Mouse (Mus musculus): ENCODE results near the gene Strn. TPM values are rescaled to one million over a fixed set of nuclear protein-coding genes. Genes with fewer than 3 reads are reported as not detected.

Gene Strn
- polyA plus RNA-seq, 1 experiment from 2014 or later, result 7.9 TPM

- Histone ChIP-seq H3K9ac (ENCODE audit: low read depth, low read length) (no peak overlapping the region), H3K9me3 (ENCODE audit: control insufficient read depth, low read length) (no peaks in the 10 kb centered on the region), H3K27ac (ENCODE audit: low read depth, low read length) (no peak overlapping the region), H3K4me3 (ENCODE audit: low read depth, low read length) (no peak overlapping the region), H3K27me3 (ENCODE audit: control insufficient read depth, insufficient read depth, low read length) (no peaks in the 10 kb centered on the region), H3K4me2 (replicated peaks; ENCODE audit: low read depth, low read length) (no peak overlapping the region), H3K36me3 (ENCODE audit: control insufficient read depth, insufficient read depth, low read length) (no peaks in the 10 kb centered on the region), H3K4me1 (replicated peaks; ENCODE audit: control insufficient read depth, insufficient read depth, low read length) (no peaks in the 10 kb centered on the region)
- ATAC-seq (ENCODE audit: low FRiP score) (no peak), DNase-seq (ENCODE audit: low spot score) (peak; percentile 79)
- 72% methylated on average over 6 of the region's 6 CpGs for WGBS
Measured at GRCm38 (mm10) chr17:78604431-78604830, 132.6 kb downstream of the Strn start.

GRCm38 (mm10) chr17:78603872-78604271 lies 133.1 kb downstream of the Strn start:
- H3K9ac ChIP-seq (ENCODE audit: low read depth, low read length), result no peak overlapping the region
- H3K4me2 ChIP-seq (replicated peaks; ENCODE audit: low read depth, low read length), result no peak overlapping the region
- no peaks in the 10 kb centered on the region for H3K4me1 ChIP-seq (replicated peaks; ENCODE audit: control insufficient read depth, insufficient read depth, low read length)
- no peak overlapping the region for H3K27ac ChIP-seq (ENCODE audit: low read depth, low read length)
- 0 out of 2 replicates have a peak, but pooled peaks have one; percentile 39 for ATAC-seq (ENCODE audit: low FRiP score)
- H3K27me3 ChIP-seq (ENCODE audit: control insufficient read depth, insufficient read depth, low read length), result no peaks in the 10 kb centered on the region
- no peak overlapping the region for H3K4me3 ChIP-seq (ENCODE audit: low read depth, low read length)
- WGBS, result 48% methylated on average over 8 of the region's 8 CpGs
- no peaks in the 10 kb centered on the region for H3K36me3 ChIP-seq (ENCODE audit: control insufficient read depth, insufficient read depth, low read length)
- peak; percentile 88 for DNase-seq (ENCODE audit: low spot score)
- H3K9me3 ChIP-seq (ENCODE audit: control insufficient read depth, low read length), result no peaks in the 10 kb centered on the region

- no peaks in the 10 kb centered on the region for H3K36me3 ChIP-seq (ENCODE audit: control insufficient read depth, insufficient read depth, low read length)
- no peak overlapping the region for H3K4me2 ChIP-seq (replicated peaks; ENCODE audit: low read depth, low read length)
- 86% methylated on average over 14 of the region's 14 CpGs for WGBS
- H3K27me3 ChIP-seq (ENCODE audit: control insufficient read depth, insufficient read depth, low read length), result no peaks in the 10 kb centered on the region
- no peak for ATAC-seq (ENCODE audit: low FRiP score)
- H3K4me1 ChIP-seq (replicated peaks; ENCODE audit: control insufficient read depth, insufficient read depth, low read length), result no peaks in the 10 kb centered on the region
- H3K27ac ChIP-seq (ENCODE audit: low read depth, low read length), result no peak overlapping the region
- H3K9ac ChIP-seq (ENCODE audit: low read depth, low read length), result no peak overlapping the region
- no peak overlapping the region for H3K4me3 ChIP-seq (ENCODE audit: low read depth, low read length)
- DNase-seq (ENCODE audit: low spot score), result no peak
- no peaks in the 10 kb centered on the region for H3K9me3 ChIP-seq (ENCODE audit: control insufficient read depth, low read length)
Measured at GRCm38 (mm10) chr17:78602316-78602715, 134.7 kb downstream of the Strn start.

GRCm38 (mm10) chr17:78601601-78602000 lies 135.4 kb downstream of the Strn start:
- Histone ChIP-seq H3K4me1 (replicated peaks; ENCODE audit: control insufficient read depth, insufficient read depth, low read length) (no peaks in the 10 kb centered on the region), H3K36me3 (ENCODE audit: control insufficient read depth, insufficient read depth, low read length) (no peaks in the 10 kb centered on the region), H3K4me3 (ENCODE audit: low read depth, low read length) (no peak overlapping the region), H3K27ac (ENCODE audit: low read depth, low read length) (no peak overlapping the region), H3K9me3 (ENCODE audit: control insufficient read depth, low read length) (no peaks in the 10 kb centered on the region), H3K9ac (ENCODE audit: low read depth, low read length) (no peak overlapping the region), H3K27me3 (ENCODE audit: control insufficient read depth, insufficient read depth, low read length) (no peaks in the 10 kb centered on the region), H3K4me2 (replicated peaks; ENCODE audit: low read depth, low read length) (no peak overlapping the region)
- ATAC-seq (ENCODE audit: low FRiP score), result no peak
- 87% methylated on average over 12 of the region's 12 CpGs for WGBS
- no peak for DNase-seq (ENCODE audit: low spot score)

GRCm38 (mm10) chr17:78601042-78601441 lies 136.0 kb downstream of the Strn start:
- Histone ChIP-seq H3K4me2 (replicated peaks; ENCODE audit: low read depth, low read length) (no peak overlapping the region), H3K4me3 (ENCODE audit: low read depth, low read length) (no peak overlapping the region), H3K9ac (ENCODE audit: low read depth, low read length) (no peak overlapping the region), H3K27me3 (ENCODE audit: control insufficient read depth, insufficient read depth, low read length) (no peaks in the 10 kb centered on the region), H3K36me3 (ENCODE audit: control insufficient read depth, insufficient read depth, low read length) (no peaks in the 10 kb centered on the region), H3K27ac (ENCODE audit: low read depth, low read length) (no peak overlapping the region), H3K9me3 (ENCODE audit: control insufficient read depth, low read length) (no peaks in the 10 kb centered on the region), H3K4me1 (replicated peaks; ENCODE audit: control insufficient read depth, insufficient read depth, low read length) (no peaks in the 10 kb centered on the region)
- 81% methylated on average over 6 of the region's 6 CpGs for WGBS
- DNase-seq (ENCODE audit: low spot score) (no peak), ATAC-seq (ENCODE audit: low FRiP score) (no peak)

Other genes with a start within 250 kb of the Strn start
- gene Vit, start 229.1 kb downstream of the Strn start, polyA plus RNA-seq (2014; fragmentation: Nextera tagmentation; extraction: Ambion mirVana), result 4.0 and 5.0 TPM in 2 replicates
- gene Heatr5b, start 98.2 kb upstream of the Strn start, polyA plus RNA-seq (2014; fragmentation: Nextera tagmentation; extraction: Ambion mirVana), result 12.3 and 15.5 TPM in 2 replicates
- 41.2 and 43.5 TPM in 2 replicates for gene Gpatch11, start 98.4 kb upstream of the Strn start, polyA plus RNA-seq (2014; fragmentation: Nextera tagmentation; extraction: Ambion mirVana)
- 5.5 and 7.4 TPM in 2 replicates for gene Eif2ak2, start 145.4 kb upstream of the Strn start, polyA plus RNA-seq (2014; fragmentation: Nextera tagmentation; extraction: Ambion mirVana)
- gene Sult6b1, start 169.8 kb upstream of the Strn start, polyA plus RNA-seq (2014; fragmentation: Nextera tagmentation; extraction: Ambion mirVana), result 0.07 and 0.15 TPM in 2 replicates
- gene Cebpzos, start 179.3 kb upstream of the Strn start, polyA plus RNA-seq (2014; fragmentation: Nextera tagmentation; extraction: Ambion mirVana), result 110 and 118 TPM in 2 replicates
- gene Cebpz, start 199.9 kb upstream of the Strn start, polyA plus RNA-seq (2014; fragmentation: Nextera tagmentation; extraction: Ambion mirVana), result 55.6 and 61.5 TPM in 2 replicates
- gene Ndufaf7, start 199.9 kb upstream of the Strn start, polyA plus RNA-seq (2014; fragmentation: Nextera tagmentation; extraction: Ambion mirVana), result 52.7 and 54.3 TPM in 2 replicates